12 mouse cellular contexts compared by ENCODE assay signal in genomic region chr2:35775651-35776055, GRCm38 (mm10).
DNase-seq lines count a peak whose midpoint lies in the region; ATAC-seq and TF ChIP-seq lines count a peak whose summit lies in the region.
"Had no signal": no experiment of that assay in that cellular context is flagged by ENCODE, and none has a peak within 500 bp of the region (broad histone marks: within the 10 kb centered on the region; RNA-seq: fewer than 3 reads in every experiment).

No protein-coding gene starts in this region.

- no peak overlapping the region for H3K27ac ChIP-seq in hindbrain, postnatal 0 days
- H3K27ac ChIP-seq in hindbrain, embryonic 11.5 days (ENCODE audit: low read depth, low read length) = no peak overlapping the region
- H3K27ac ChIP-seq: kidney, embryonic 15.5 days; limb, embryonic 10.5 days had no signal

- no peaks in the 10 kb centered on the region for H3K9me3 ChIP-seq in hindbrain, postnatal 0 days (ENCODE audit: low read length)
- no peaks in the 10 kb centered on the region for H3K9me3 ChIP-seq in hindbrain, embryonic 11.5 days (ENCODE audit: control insufficient read depth, low read length)
- H3K9me3 ChIP-seq: kidney, embryonic 15.5 days; limb, embryonic 10.5 days had no signal

- H3K4me2 ChIP-seq in hindbrain, postnatal 0 days (ENCODE audit: low read depth, low read length) = no peak overlapping the region
- H3K4me2 ChIP-seq in hindbrain, embryonic 11.5 days (replicated peaks; ENCODE audit: low read depth, low read length) = no peak overlapping the region
- H3K4me2 ChIP-seq: kidney, embryonic 15.5 days had no signal

- H3K36me3 ChIP-seq in hindbrain, postnatal 0 days (ENCODE audit: insufficient read depth, low read length) = no peaks in the 10 kb centered on the region
- H3K36me3 ChIP-seq in hindbrain, embryonic 11.5 days (ENCODE audit: control insufficient read depth, insufficient read depth, low read length) = no peaks in the 10 kb centered on the region
- H3K36me3 ChIP-seq: kidney, embryonic 15.5 days; limb, embryonic 10.5 days had no signal

- WGBS in hindbrain, postnatal 0 days = 32% methylated on average over 5 of the region's 5 CpGs
- 51% methylated on average over 5 of the region's 5 CpGs for WGBS in hindbrain, embryonic 11.5 days

- intact Hi-C loops in heart, postnatal 10 days (cut with DNase I) = no loop called here

- no peaks in the 10 kb centered on the region for H3K27me3 ChIP-seq in hindbrain, postnatal 0 days (ENCODE audit: insufficient read depth, low read length)
- no peaks in the 10 kb centered on the region for H3K27me3 ChIP-seq in hindbrain, embryonic 11.5 days (ENCODE audit: control insufficient read depth, insufficient read depth, low read length)
- H3K27me3 ChIP-seq: kidney, embryonic 15.5 days had no signal

- H3K4me1 ChIP-seq in hindbrain, postnatal 0 days (ENCODE audit: insufficient read depth, low read length) = no peaks in the 10 kb centered on the region
- no peaks in the 10 kb centered on the region for H3K4me1 ChIP-seq in hindbrain, embryonic 11.5 days (replicated peaks; ENCODE audit: control insufficient read depth, insufficient read depth, low read length)
- H3K4me1 ChIP-seq: kidney, embryonic 15.5 days; limb, embryonic 10.5 days had no signal

- TF ChIP-seq CTCF in hindbrain, postnatal 0 days (IDR thresholded peaks at IDR 0.05; ENCODE audit: low read depth) = no peak

- H3K4me3 ChIP-seq in hindbrain, postnatal 0 days (ENCODE audit: low read length) = no peak overlapping the region
- H3K4me3 ChIP-seq in hindbrain, embryonic 11.5 days (ENCODE audit: low read depth, low read length) = no peak overlapping the region
- H3K4me3 ChIP-seq: erythroblast, embryonic 14.5 days; kidney, embryonic 15.5 days; limb, embryonic 10.5 days had no signal

- no peak for DNase-seq in hindbrain, postnatal 0 days (ENCODE audit: low spot score)
- DNase-seq in hindbrain, embryonic 11.5 days (ENCODE audit: low spot score) = no peak
- peak; percentile 52 for DNase-seq in right cerebral cortex, postnatal 25 days
- DNase-seq in right cerebral cortex, postnatal 14 days = no peak
- DNase-seq in heart, postnatal 10 days = peak; percentile 56 to 60
- DNase-seq in telencephalon, adult 2 months (ENCODE audit: low read depth, low spot score) = peak; percentile 74
- DNase-seq in spleen, postnatal 10 days (ENCODE audit: low spot score in 2 of 2) = no peak
- no peak for DNase-seq in kidney, adult 9 months
- DNase-seq: thymus, adult 18-20 months had no signal

- no peak overlapping the region for H3K9ac ChIP-seq in hindbrain, postnatal 0 days (replicated peaks; ENCODE audit: low read length)
- H3K9ac ChIP-seq in hindbrain, embryonic 11.5 days (ENCODE audit: low read depth, low read length) = no peak overlapping the region
- H3K9ac ChIP-seq: kidney, embryonic 15.5 days had no signal

- peak; percentile 45; the same call in 1 of the 2 replicates for ATAC-seq in hindbrain, postnatal 0 days
- ATAC-seq in hindbrain, embryonic 11.5 days (ENCODE audit: low FRiP score) = no peak

Comparison
In these comparisons a context has a peak if more than half of its experiments do, and no peak if none do; other contexts are left out.
1. DNase-seq: peak in right cerebral cortex, postnatal 25 days (single experiment), heart, postnatal 10 days (2 of 2) and telencephalon, adult 2 months (single experiment); none in hindbrain, postnatal 0 days (single experiment), hindbrain, embryonic 11.5 days (single experiment), right cerebral cortex, postnatal 14 days (single experiment), spleen, postnatal 10 days (0 of 2) and kidney, adult 9 months (single experiment).